Mouse (Mus musculus) hindbrain, embryonic 13.5 days (tissue): ENCODE measurements around the gene Ptprk. TPM values are rescaled to one million over a fixed set of nuclear protein-coding genes. Genes with fewer than 3 reads are reported as not detected.

Source experiments
- ATAC-seq: fragments of 200-750 bp; cut with Nextera tagmentation; 2 replicates; pipeline ENCODE4 v1.8.0; 2017; ENCODE audit warnings: moderate TSS enrichment; ENCODE audit not compliant: low FRiP score
- H3K27ac ChIP-seq: fragments of 300-500 bp; sonication (generic); 2 replicates; pipeline ENCODE4 v1.5.1; 2015; ENCODE audit warnings: inconsistent platforms, mild to moderate bottlenecking, moderate library complexity
- H3K27me3 ChIP-seq: fragments of 300-500 bp; sonication (generic); 2 replicates; pipeline ENCODE4 v1.6.1; 2015; ENCODE audit warnings: mild to moderate bottlenecking, inconsistent platforms
- H3K36me3 ChIP-seq: fragments of 300-500 bp; sonication (generic); 2 replicates; pipeline ENCODE4 v1.6.1; 2015; ENCODE audit warnings: mild to moderate bottlenecking, inconsistent platforms
- H3K4me1 ChIP-seq: fragments of 300-500 bp; sonication (generic); replicated peaks from 2 replicates; pipeline ENCODE4 v1.6.1; 2015; ENCODE audit warnings: inconsistent platforms
- H3K4me2 ChIP-seq: fragments of 300-500 bp; sonication (generic); 2 replicates; pipeline ENCODE4 v1.6.1; 2015; ENCODE audit warnings: inconsistent platforms, mild to moderate bottlenecking, moderate library complexity
- H3K4me3 ChIP-seq: fragments of 300-500 bp; sonication (generic); 2 replicates; pipeline ENCODE4 v1.5.1; 2015; ENCODE audit warnings: mild to moderate bottlenecking, inconsistent platforms
- H3K9ac ChIP-seq: fragments of 300-500 bp; sonication (generic); 2 replicates; pipeline ENCODE4 v1.6.1; 2015; ENCODE audit warnings: mild to moderate bottlenecking, inconsistent platforms
- H3K9me3 ChIP-seq: fragments of 300-500 bp; sonication (generic); 2 replicates; pipeline ENCODE4 v1.6.1; 2016; ENCODE audit warnings: inconsistent platforms
- WGBS: fragments of 180-500 bp; shearing (Covaris S2); methylation state at CpG from one replicate; pipeline ENCODE4 v1.1.7; 2015; 5-methylcytosine and 5-hydroxymethylcytosine counted together
- polyA plus RNA-seq: library from polyadenylated mRNA; unstranded; fragments of >200 nt; fragmentation: Nextera tagmentation; extraction: Ambion mirVana; gene quantifications from 2 replicates; pipeline ENCODE4 v1.2.1, GENCODE M21; 2015

Ptprk gene
- polyA plus RNA-seq, 1 experiment from 2014 or later: 31.3 TPM

DNA sequence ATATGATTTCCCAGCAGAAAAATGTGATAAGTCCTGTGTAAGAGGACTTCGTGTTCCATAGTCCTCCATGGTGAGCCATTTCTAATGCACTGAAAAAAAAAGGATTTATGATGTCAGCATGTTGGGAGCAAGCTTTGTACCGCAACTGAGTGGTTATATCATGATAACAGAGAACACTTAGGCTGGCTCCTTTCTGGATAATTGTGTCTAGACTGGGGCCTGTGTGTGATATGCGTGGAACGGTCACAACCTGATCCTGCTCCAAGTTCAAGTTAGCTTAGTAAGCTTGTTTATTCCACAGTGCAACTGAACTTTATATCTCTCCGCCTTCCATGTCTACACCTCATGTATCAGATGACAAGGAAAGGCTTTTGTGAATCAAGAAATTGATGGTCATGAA, 260.6 kb downstream of the Ptprk start:
- H3K4me3 ChIP-seq: no peak overlapping the region
- WGBS: 97% methylated on average over 5 of the region's 5 CpGs
- H3K4me1 ChIP-seq: no peaks in the 10 kb centered on the region
- no peak overlapping the region for H3K27ac ChIP-seq
- no peak overlapping the region for H3K9ac ChIP-seq
- H3K27me3 ChIP-seq: no peaks in the 10 kb centered on the region
- no peak overlapping the region for H3K4me2 ChIP-seq
- no peaks in the 10 kb centered on the region for H3K36me3 ChIP-seq
- H3K9me3 ChIP-seq: no peaks in the 10 kb centered on the region
- no peak for ATAC-seq

DNA sequence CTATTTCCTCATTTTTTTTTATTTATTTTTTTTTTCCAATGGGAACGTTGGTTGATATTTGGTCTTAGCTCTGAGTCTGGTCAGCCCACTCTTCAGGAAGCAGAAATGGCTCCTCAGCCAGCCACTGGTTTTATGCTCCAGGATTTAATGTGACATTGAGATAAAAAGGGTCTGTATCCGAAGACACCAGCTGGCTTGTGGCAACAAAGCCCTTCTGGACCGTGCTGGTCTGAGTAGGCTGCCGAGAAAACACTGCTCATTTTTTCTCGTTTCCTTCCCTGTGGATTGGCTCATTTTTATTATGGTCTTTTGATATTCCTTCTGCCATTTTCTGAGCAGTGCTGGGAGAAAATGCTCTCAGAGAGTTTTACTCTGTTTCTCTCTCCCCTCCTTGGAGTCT, 263.9 kb downstream of the Ptprk start:
- H3K27ac ChIP-seq: no peak overlapping the region
- H3K9me3 ChIP-seq: no peaks in the 10 kb centered on the region
- H3K4me2 ChIP-seq: no peak overlapping the region
- no peaks in the 10 kb centered on the region for H3K36me3 ChIP-seq
- no peaks in the 10 kb centered on the region for H3K27me3 ChIP-seq
- no peak overlapping the region for H3K9ac ChIP-seq
- H3K4me3 ChIP-seq: no peak overlapping the region
- no peaks in the 10 kb centered on the region for H3K4me1 ChIP-seq
- 59% methylated on average over 5 of the region's 5 CpGs for WGBS
- no peak for ATAC-seq

DNA sequence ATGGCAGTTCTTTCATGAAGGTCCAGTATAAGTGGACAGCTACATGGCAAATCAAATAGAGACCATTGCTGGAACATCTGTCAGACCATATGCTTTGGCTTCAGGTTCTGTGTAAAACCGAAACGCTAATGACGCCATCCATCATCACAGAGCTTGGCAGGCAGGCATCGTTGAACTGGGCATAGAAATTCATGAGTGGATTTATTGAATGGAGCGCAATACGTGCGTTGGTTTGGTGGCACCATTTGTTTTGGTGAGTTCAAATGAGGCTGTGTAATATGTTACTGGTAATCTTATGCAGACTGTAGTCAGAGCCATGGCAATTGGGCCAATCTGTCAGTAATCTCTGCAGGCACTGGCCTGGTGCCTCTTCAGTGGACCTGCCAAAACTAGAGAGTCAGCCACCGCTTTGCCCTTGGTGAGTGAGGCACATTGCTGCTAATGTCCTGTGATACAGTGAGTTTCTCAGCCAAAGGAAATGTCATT, 270.6 kb downstream of the Ptprk start:
- Histone ChIP-seq H3K4me3 (no peak overlapping the region), H3K36me3 (no peaks in the 10 kb centered on the region), H3K4me2 (no peak overlapping the region), H3K4me1 (no peaks in the 10 kb centered on the region), H3K27me3 (no peaks in the 10 kb centered on the region), H3K27ac (no peak overlapping the region), H3K9ac (no peak overlapping the region), H3K9me3 (no peaks in the 10 kb centered on the region)
- ATAC-seq: peak; percentile 85
- WGBS: 60% methylated on average over 8 of the region's 8 CpGs

DNA sequence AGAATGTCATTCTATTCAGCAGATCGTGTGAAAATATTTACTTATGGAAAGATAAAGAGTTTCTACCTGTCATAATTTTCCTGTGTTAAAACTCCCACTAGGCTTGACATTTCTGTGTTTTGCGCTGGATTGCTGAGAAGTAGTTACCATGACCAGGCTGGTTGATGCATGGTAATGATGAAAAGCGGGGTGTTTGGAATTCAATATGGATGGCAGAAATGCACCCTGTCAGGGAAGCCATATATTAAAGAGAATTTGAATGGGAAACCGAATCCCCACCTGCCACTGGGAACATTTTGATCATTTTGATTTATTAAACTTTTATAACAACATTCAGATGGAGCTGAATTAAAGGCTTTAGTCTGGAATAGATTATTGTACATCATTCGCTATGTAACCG, 290.7 kb downstream of the Ptprk start:
- no peak overlapping the region for H3K27ac ChIP-seq
- no peaks in the 10 kb centered on the region for H3K27me3 ChIP-seq
- peaks cover 3% of the 10 kb centered on the region for H3K4me1 ChIP-seq
- no peak overlapping the region for H3K9ac ChIP-seq
- WGBS: 80% methylated on average over 6 of the region's 6 CpGs
- H3K36me3 ChIP-seq: no peaks in the 10 kb centered on the region
- H3K4me2 ChIP-seq: no peak overlapping the region
- ATAC-seq: no peak
- H3K9me3 ChIP-seq: no peaks in the 10 kb centered on the region
- H3K4me3 ChIP-seq: no peak overlapping the region

DNA sequence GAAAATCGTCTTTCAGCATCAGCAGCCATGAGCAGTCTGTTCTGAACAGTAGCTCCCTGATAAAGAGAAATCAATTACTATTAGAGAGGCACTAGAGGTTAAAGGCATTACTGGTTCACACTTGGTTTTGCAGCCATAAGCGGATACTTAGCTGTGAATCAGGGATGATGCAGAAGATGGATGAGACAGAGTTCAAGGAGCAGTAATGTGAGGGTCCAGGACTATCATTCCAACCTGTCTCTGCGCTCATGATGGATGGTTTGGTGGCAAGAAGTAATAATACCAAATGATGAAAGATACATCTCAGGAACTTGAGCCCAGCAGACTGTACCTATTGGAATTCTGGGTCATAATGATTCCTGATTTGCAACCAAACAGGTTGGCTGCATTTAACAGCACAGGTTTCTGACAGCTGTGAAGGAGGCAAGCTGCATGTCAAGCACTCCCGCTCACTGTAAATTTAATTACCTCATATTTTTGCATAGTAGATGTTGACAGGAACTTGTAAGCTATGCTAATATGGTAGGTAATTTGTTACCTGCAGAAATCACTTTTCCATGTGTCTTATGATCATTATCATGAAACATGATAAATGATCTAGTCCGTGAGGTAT, 291.6 kb downstream of the Ptprk start:
- WGBS: 60% methylated on average over 5 of the region's 5 CpGs

DNA sequence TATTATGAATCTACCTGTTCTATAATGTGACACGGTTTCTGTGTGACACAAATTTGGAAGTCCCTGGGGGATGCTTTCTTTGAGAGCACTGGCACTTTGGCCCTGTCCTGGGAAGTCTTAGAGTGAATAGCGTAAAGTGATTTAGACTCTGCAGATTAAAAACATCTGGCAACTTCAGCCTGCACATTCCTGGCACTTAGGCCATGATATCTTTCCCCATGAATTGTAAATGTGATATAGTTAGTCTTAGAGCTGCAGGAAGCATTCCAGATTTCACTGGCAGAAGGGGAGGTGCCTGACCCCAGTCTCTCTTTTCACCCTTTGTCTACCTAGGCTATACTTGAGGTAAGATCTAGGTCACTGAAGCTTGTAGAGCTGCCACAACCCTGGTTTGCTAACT, 295.2 kb downstream of the Ptprk start:
- H3K9ac ChIP-seq: no peak overlapping the region
- no peak for ATAC-seq
- WGBS: 80% methylated on average over 2 of the region's 2 CpGs
- H3K9me3 ChIP-seq: no peaks in the 10 kb centered on the region
- no peaks in the 10 kb centered on the region for H3K36me3 ChIP-seq
- H3K4me2 ChIP-seq: no peak overlapping the region
- H3K27me3 ChIP-seq: no peaks in the 10 kb centered on the region
- peaks cover 3% of the 10 kb centered on the region for H3K4me1 ChIP-seq
- no peak overlapping the region for H3K4me3 ChIP-seq
- H3K27ac ChIP-seq: no peak overlapping the region

More for the DNA sequence above, 291.6 kb downstream of the Ptprk start:
- Histone ChIP-seq H3K27me3 (no peaks in the 10 kb centered on the region), H3K36me3 (no peaks in the 10 kb centered on the region), H3K9me3 (no peaks in the 10 kb centered on the region), H3K4me2 (no peak overlapping the region), H3K4me3 (no peak overlapping the region), H3K4me1 (peaks cover 3% of the 10 kb centered on the region), H3K27ac (peak overlapping the region; percentile 56), H3K9ac (no peak overlapping the region)
- peak; percentile 87 for ATAC-seq

DNA sequence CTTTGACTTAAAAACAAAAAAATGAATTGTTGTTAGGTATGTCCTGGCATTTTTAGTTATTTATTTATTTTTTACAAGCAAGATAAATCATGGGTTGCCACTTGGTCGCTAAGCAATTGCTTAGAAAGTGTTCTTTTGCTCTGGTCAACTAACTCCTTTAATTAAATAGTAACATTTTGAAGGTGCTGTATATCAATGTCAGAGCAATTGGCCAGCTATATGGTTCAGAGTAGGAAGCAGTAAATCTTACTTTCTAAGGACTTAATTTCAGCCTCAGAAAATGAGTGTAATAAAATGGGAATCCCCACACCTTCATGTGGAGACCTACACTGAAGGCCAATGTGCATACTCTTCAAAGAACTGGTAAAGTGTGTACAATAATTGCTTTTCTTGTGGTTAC, 300.3 kb downstream of the Ptprk start:
- no peaks in the 10 kb centered on the region for H3K4me1 ChIP-seq
- ATAC-seq: no peak
- H3K36me3 ChIP-seq: no peaks in the 10 kb centered on the region
- WGBS: 70% methylated on average over 1 of the region's 1 CpGs
- H3K27me3 ChIP-seq: no peaks in the 10 kb centered on the region
- H3K4me2 ChIP-seq: no peak overlapping the region
- H3K9me3 ChIP-seq: no peaks in the 10 kb centered on the region
- no peak overlapping the region for H3K9ac ChIP-seq
- H3K27ac ChIP-seq: no peak overlapping the region
- H3K4me3 ChIP-seq: no peak overlapping the region

DNA sequence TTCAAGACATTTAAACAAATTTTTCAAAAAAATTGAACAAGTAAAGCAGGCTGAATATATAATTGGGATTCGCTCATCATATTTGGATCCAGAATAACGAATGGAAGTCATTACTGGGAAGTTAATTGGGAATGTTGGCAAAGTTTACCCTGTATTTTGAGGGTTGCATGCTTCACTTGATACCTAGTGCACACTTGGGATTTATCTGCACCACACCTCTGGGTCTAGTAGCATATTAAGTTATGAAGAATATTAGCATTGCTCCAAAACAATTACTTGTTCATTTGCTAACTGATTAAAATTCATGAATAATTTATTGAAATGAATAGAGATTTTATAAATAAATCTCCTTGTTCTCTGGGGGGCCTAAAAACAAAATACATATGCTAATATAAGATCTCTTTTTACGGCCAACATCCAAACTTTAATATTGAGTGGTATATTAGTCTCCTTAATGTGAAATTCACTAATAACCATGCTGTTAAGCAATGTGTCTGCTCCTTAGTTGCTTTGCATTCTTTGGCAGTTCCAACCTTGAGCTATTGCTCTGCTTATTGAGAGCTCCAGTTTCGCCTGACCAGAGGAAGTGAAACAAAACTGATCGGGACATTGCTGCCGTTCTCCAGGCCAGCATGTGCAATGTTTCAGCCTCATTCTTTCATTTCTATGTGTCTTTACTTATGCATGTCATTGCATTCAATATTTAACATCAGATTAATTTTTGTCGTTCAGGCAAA, 305.3 kb downstream of the Ptprk start:
- Histone ChIP-seq H3K4me2 (no peak overlapping the region), H3K9me3 (no peaks in the 10 kb centered on the region), H3K27me3 (no peaks in the 10 kb centered on the region), H3K4me3 (no peak overlapping the region), H3K4me1 (no peaks in the 10 kb centered on the region), H3K27ac (no peak overlapping the region), H3K36me3 (no peaks in the 10 kb centered on the region), H3K9ac (no peak overlapping the region)
- WGBS: 75% methylated on average over 7 of the region's 7 CpGs
- 0 out of 2 replicates have a peak, but pooled peaks have one; percentile 73 for ATAC-seq

DNA sequence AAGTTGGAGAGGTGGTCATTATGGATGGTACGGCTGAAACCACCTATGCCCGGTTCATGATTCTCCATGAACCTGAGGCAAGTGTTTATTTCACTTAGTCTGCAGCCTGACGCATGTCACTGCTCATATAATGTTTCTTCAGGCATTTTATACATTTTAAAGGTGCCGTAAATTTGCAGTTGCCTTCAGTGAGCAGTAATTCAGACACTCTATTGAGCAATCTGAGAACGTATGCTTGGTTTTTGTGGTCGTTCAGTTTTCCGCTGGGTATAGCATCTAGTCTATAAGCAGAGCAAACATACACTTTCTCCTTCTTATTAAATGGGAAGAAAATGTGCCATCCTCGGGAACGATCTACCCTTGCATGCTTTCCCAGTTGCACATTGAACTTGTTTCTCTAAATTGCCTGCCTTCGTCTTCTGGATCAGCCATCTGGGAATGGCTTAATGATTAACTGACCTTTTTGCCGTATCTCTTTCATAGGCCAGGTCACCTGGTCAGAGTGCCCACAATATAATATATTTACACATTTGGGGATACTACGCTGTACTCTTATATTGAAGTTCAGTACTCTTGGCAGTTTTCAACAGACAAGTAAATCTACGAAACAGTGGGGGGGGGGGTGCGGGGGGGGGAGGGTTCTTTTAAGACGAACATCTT, 313.1 kb downstream of the Ptprk start:
- no peak overlapping the region for H3K4me3 ChIP-seq
- no peak overlapping the region for H3K9ac ChIP-seq
- WGBS: 85% methylated on average over 15 of the region's 15 CpGs
- no peaks in the 10 kb centered on the region for H3K36me3 ChIP-seq
- no peaks in the 10 kb centered on the region for H3K4me1 ChIP-seq
- H3K27ac ChIP-seq: no peak overlapping the region
- no peak for ATAC-seq
- H3K9me3 ChIP-seq: no peaks in the 10 kb centered on the region
- H3K27me3 ChIP-seq: no peaks in the 10 kb centered on the region
- H3K4me2 ChIP-seq: no peak overlapping the region

DNA sequence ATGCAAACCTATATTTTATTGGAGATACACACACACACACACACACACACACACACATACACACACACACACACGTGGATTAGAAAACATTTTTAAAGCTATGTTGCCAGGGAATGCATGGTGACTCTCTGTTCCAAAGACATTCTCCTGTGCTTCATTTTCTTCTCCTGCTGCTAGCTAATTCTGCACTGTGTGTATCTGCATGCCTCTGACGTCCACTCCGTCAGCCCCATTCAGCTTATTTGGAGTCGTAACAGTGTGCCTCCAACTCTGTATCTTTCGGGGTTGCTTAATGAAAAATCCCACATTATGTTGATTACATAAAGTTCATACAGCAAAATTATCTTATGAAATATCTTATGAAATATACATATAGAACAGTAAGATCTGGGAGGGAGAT, 316.5 kb downstream of the Ptprk start:
- Histone ChIP-seq H3K27me3 (no peaks in the 10 kb centered on the region), H3K9me3 (no peaks in the 10 kb centered on the region), H3K4me2 (no peak overlapping the region), H3K4me1 (no peaks in the 10 kb centered on the region), H3K4me3 (no peak overlapping the region), H3K36me3 (no peaks in the 10 kb centered on the region), H3K27ac (no peak overlapping the region), H3K9ac (no peak overlapping the region)
- no peak for ATAC-seq
- WGBS: 89% methylated on average over 5 of the region's 5 CpGs

DNA sequence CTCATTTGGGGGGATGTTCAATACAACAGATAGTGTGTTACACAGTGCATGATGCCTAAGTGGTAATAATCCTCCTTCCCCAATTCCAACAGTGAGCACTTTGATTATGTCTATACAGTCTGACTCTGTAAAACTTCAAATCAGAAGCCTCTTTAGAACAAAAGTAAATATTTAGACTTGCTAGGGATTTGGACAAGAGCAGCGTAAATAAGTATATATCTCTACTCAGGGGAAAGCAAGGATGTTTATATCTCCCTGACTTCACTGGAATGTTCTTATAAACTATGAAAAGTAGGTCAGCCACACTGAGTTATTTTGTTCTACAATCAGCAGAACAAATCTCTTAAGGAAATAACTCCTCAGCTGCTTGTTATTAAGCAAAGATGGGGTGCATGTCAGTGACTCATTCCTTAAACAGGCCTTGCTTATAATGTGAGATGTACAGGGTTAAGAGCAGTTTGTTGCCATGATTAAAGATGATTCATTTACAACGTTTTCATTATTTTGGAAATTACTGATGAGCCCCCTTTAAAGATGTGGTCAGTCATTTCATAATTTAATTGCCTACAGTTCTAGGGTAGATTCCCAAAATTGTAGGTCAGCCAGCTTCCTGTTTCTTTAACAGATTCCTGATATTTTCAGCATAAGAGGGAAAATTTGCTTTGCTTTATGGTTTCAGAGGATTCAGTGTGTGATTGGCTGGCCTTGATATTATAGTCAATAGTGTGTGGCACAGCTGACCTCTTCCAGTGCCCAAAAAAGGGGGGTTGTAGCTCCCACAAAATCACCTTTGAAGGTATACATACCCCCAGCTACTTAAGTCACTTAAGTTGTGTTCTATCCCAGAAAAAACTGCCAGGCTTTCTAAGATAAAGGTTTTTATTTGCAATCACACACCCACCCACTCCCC, 321.2 kb downstream of the Ptprk start:
- Histone ChIP-seq H3K27me3 (no peaks in the 10 kb centered on the region), H3K4me1 (no peaks in the 10 kb centered on the region), H3K4me2 (no peak overlapping the region), H3K4me3 (no peak overlapping the region), H3K27ac (no peak overlapping the region), H3K9ac (no peak overlapping the region), H3K9me3 (no peaks in the 10 kb centered on the region), H3K36me3 (no peaks in the 10 kb centered on the region)
- 90% methylated on average over 2 of the region's 2 CpGs for WGBS
- no peak for ATAC-seq

DNA sequence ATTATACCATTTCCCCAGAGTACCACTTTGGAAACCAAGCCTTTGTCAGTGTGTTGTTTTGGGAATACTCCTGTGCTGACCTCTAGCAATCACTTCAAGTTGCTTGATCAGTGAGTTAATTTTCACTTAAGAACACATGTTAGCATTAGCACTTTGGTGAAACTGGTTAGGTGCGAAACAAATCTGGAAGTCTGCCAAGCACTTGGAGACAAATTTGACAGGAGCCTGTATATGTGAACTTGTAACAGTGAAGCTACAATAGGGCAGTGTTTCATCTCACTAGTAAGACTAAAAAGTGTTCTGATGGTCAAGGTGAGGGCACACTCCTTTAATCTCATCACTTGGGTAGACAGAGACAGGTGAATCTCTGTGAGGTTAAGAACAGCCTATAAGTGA, 321.9 kb downstream of the Ptprk start:
- H3K4me3 ChIP-seq: no peak overlapping the region
- no peak overlapping the region for H3K4me2 ChIP-seq
- no peaks in the 10 kb centered on the region for H3K9me3 ChIP-seq
- no peak overlapping the region for H3K9ac ChIP-seq
- 68% methylated on average over 1 of the region's 1 CpGs for WGBS
- no peak overlapping the region for H3K27ac ChIP-seq
- no peak for ATAC-seq
- H3K36me3 ChIP-seq: no peaks in the 10 kb centered on the region
- no peaks in the 10 kb centered on the region for H3K4me1 ChIP-seq
- no peaks in the 10 kb centered on the region for H3K27me3 ChIP-seq
